Mouse (Mus musculus) C2C12 (cell line): ENCODE measurements around the gene Tapt1.

ENCODE experiments used
- CTCF ChIP-seq: IDR thresholded peaks from one replicate; pipeline ENCODE4 v1.5.1; 2011; ENCODE audit not compliant: control insufficient read depth, insufficient read depth, insufficient read length
- USF1 ChIP-seq: IDR thresholded peaks from one replicate; pipeline ENCODE4 v1.6.1; 2011; ENCODE audit warnings: low read depth, mild to moderate bottlenecking, control low read depth, moderate library complexity

DNA sequence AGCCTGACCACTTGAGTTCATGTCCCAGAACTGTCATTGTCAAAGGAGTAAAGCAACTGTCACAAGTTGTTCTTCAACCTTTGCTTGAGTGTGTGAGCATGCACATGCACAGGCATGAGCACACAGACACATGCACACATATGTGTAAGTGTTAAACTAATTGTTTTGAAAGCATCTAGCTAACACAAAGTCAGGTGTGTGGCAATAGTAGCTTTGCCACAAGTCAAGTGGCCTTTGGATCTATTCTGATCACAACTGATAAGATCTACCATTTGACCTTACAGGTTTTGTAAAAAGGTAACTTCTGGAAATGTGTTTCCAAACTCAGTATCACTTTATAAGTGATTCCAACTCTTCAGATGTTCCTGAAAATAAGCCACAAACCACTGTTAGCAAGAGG is 39.1 kb downstream of the Tapt1 start:
- TF ChIP-seq CTCF (no peak), USF1 (no peak)
